Mouse (Mus musculus) left cerebral cortex, adult 2 months (tissue): ENCODE measurements around the gene Bri3. TPM values are rescaled to one million over a fixed set of nuclear protein-coding genes. Genes with fewer than 3 reads are reported as not detected.

Experiments
- DNase-seq, 2 experiments: peaks; one replicate each; pipeline ENCODE4 v3.0.0; 2021 to 2022; ENCODE audit warnings: low spot score in 2 of 2, mixed read lengths in 1 of 2; ENCODE audit errors: extremely low spot score in 1 of 2
- H3K27ac ChIP-seq: fragments of 200-600 bp; 2 replicates; pipeline ENCODE4 v1.8.1; 2022
- H3K4me3 ChIP-seq: fragments of 200-600 bp; 2 replicates; pipeline ENCODE4 v1.8.1; 2022
- CTCF ChIP-seq: fragments of 200-600 bp; IDR thresholded peaks from 2 replicates; pipeline ENCODE4 v1.8.1; 2022; ENCODE audit warnings: antibody characterized with exemption, mild to moderate bottlenecking, moderate library complexity
- intact Hi-C: fragments of 180-260 bp; cut with DNase I; formaldehyde crosslinking; loops from one replicate; pipeline ENCODE4 v1.15.1; 2025
- total RNA-seq, 2 experiments: library from RNA; stranded (reverse); gene quantifications; 2 replicates each; pipeline ENCODE4 v1.2.3; 2021

Bri3 gene
- total RNA-seq, 2 experiments from 2014 or later: 65.5 to 72.7 TPM

- no peak overlapping the region for H3K4me3 ChIP-seq
- intact Hi-C loops: no loop called here
- H3K27ac ChIP-seq: no peak overlapping the region
- TF ChIP-seq CTCF: no peak
- no peak for DNase-seq
Measured at GRCm38 (mm10) chr5:144426697-144427096, 182.5 kb downstream of the Bri3 start.

GRCm38 (mm10) chr5:144427861-144428260 lies 183.6 kb downstream of the Bri3 start:
- TF ChIP-seq CTCF: no peak
- intact Hi-C loops: no loop called here
- Histone ChIP-seq H3K4me3 (no peak overlapping the region), H3K27ac (no peak overlapping the region)
- DNase-seq: no peak

DNA sequence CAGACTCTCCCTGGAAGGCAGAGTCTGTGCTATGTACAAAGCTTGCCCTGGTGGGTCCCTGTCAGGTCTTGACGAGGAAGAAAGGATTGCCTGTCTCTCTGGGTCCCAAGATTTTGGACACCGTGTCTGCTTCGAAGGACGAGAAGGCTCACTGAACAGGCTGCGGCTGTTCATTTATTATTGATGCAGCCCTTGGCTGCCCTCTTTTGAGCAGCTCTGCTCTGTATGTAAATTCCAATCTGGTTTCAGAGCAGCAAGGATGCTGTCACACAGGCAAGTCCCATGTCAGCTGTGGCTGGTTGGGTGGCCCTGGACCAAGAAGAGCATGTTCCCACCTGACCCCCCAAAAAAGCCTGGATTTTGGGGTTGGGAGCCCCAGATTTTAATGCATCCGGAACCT lies 187.2 kb downstream of the Bri3 start:
- Histone ChIP-seq H3K4me3 (no peak overlapping the region), H3K27ac (no peak overlapping the region)
- DNase-seq: no peak
- intact Hi-C loops: no loop called here
- no peak for TF ChIP-seq CTCF

- no peak for TF ChIP-seq CTCF
- intact Hi-C loops: no loop called here
- no peak for DNase-seq
Measured at GRCm38 (mm10) chr5:144439286-144440040, 195.2 kb downstream of the Bri3 start.

GRCm38 (mm10) chr5:144441831-144442271 lies 197.6 kb downstream of the Bri3 start:
- Histone ChIP-seq H3K27ac (no peak overlapping the region), H3K4me3 (no peak overlapping the region)
- DNase-seq: no peak

More at GRCm38 (mm10) chr5:144439286-144440040, 195.2 kb downstream of the Bri3 start:
- H3K4me3 ChIP-seq: no peak overlapping the region
- no peak overlapping the region for H3K27ac ChIP-seq

DNA sequence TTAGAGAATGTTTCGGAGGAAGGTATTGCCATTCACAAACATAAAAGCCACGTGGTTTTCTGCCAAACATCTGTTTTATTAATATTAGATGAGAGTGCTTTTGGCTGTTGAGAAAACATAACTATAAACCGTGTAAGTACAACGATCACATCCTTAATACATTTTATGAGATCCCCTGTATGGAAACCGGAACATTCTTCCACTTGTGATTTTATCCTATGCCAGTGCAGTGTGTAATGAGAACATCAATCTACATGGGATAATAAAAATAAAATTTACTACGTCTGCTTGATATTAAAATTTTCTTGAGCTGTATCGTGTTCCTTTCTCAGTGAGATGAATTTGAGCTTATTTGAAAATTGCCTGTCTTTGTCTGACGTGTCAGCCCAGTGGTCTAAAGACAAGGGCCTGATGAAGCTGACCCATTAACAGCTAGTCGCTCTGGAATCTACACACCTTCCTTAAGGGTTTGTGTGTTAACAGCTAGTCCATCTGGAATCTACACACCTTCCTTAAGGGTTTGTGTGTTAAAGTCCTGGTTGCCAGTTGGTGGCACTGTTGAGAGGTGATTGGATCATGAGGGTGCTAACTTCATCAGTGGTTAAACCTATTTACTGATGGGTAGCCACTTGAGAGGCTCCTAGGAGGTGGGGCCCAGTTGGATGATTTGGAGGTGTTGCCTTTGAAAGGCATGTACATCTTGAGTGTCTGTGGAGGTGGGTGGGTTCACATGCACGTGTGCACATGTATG lies 202.4 kb downstream of the Bri3 start:
- Histone ChIP-seq H3K27ac (no peak overlapping the region), H3K4me3 (no peak overlapping the region)
- DNase-seq: peak in 1 of 2 experiments; percentile 27
- TF ChIP-seq CTCF: peak; percentile 60
- intact Hi-C loops: loop anchor here (2.0 kb wide), 1 partner anchor 280 kb away; no protein-coding TSS in a partner anchor

More at GRCm38 (mm10) chr5:144441831-144442271, 197.6 kb downstream of the Bri3 start:
- TF ChIP-seq CTCF: no peak
- intact Hi-C loops: no loop called here

GRCm38 (mm10) chr5:144447226-144447616 lies 203.0 kb downstream of the Bri3 start:
- intact Hi-C loops: loop anchor here (2.0 kb wide), 1 partner anchor 280 kb away; no protein-coding TSS in a partner anchor
- Histone ChIP-seq H3K4me3 (no peak overlapping the region), H3K27ac (no peak overlapping the region)
- no peak for DNase-seq
- no peak for TF ChIP-seq CTCF

- Histone ChIP-seq H3K4me3 (no peak overlapping the region), H3K27ac (no peak overlapping the region)
- intact Hi-C loops: loop anchor here (2.0 kb wide), 1 partner anchor 279 kb away; no protein-coding TSS in a partner anchor
- DNase-seq: no peak
- TF ChIP-seq CTCF: no peak
Measured at GRCm38 (mm10) chr5:144447975-144448374, 203.7 kb downstream of the Bri3 start.

GRCm38 (mm10) chr5:144452776-144453455 lies 208.7 kb downstream of the Bri3 start:
- no peak for DNase-seq
- intact Hi-C loops: no loop called here
- no peak for TF ChIP-seq CTCF
- Histone ChIP-seq H3K27ac (no peak overlapping the region), H3K4me3 (no peak overlapping the region)

GRCm38 (mm10) chr5:144457623-144458287 lies 213.5 kb downstream of the Bri3 start:
- intact Hi-C loops: no loop called here
- Histone ChIP-seq H3K27ac (no peak overlapping the region), H3K4me3 (no peak overlapping the region)
- no peak for TF ChIP-seq CTCF
- no peak for DNase-seq

GRCm38 (mm10) chr5:144466987-144467386 lies 222.8 kb downstream of the Bri3 start:
- Histone ChIP-seq H3K27ac (no peak overlapping the region), H3K4me3 (no peak overlapping the region)
- peak; percentile 60 for TF ChIP-seq CTCF
- intact Hi-C loops: loop anchor here (1.0 to 2.0 kb wide), 2 partner anchors 260 to 268 kb away; no protein-coding TSS in a partner anchor
- DNase-seq: peak in 1 of 2 experiments; percentile 28
